Mouse (Mus musculus) heart, embryonic 10.5 days (tissue): Measurements from ENCODE around the gene Zfp112. TPM values are rescaled to one million over a fixed set of nuclear protein-coding genes. Genes with fewer than 3 reads are reported as not detected.
"Not testable (repeated sequence)": the region's sequence is repeated elsewhere in the genome, so short reads cannot be mapped to it uniquely, and the experiment has no call there.

ENCODE experiments used
- DNase-seq: peaks from one replicate; pipeline ENCODE4 v3.0.0-alpha.2; 2017; ENCODE audit warnings: low spot score
- H3K27ac ChIP-seq: fragments of 300-500 bp; sonication (generic); 2 replicates; pipeline ENCODE4 v1.5.1; 2016; ENCODE audit warnings: mild to moderate bottlenecking
- H3K27me3 ChIP-seq: fragments of 300-500 bp; sonication (generic); 2 replicates; pipeline ENCODE4 v1.6.1; 2016; ENCODE audit warnings: mild to moderate bottlenecking; ENCODE audit not compliant: poor library complexity, insufficient read depth, severe bottlenecking
- H3K36me3 ChIP-seq: fragments of 300-500 bp; sonication (generic); 2 replicates; pipeline ENCODE4 v1.6.1; 2016; ENCODE audit warnings: mild to moderate bottlenecking, moderate library complexity
- H3K4me1 ChIP-seq: fragments of 300-500 bp; sonication (generic); 2 replicates; pipeline ENCODE4 v1.6.1; 2016; ENCODE audit warnings: mild to moderate bottlenecking
- H3K4me3 ChIP-seq: fragments of 300-500 bp; sonication (generic); 2 replicates; pipeline ENCODE4 v1.5.1; 2016; ENCODE audit warnings: mild to moderate bottlenecking, moderate library complexity
- H3K9me3 ChIP-seq: fragments of 300-500 bp; sonication (generic); 2 replicates; pipeline ENCODE4 v1.6.1; 2016; ENCODE audit warnings: mild to moderate bottlenecking, moderate library complexity
- WGBS: fragments of 180-500 bp; shearing (Covaris S2); methylation state at CpG from one replicate; pipeline ENCODE4 v1.1.7; 2016; 5-methylcytosine and 5-hydroxymethylcytosine counted together
- polyA plus RNA-seq: library from polyadenylated mRNA; unstranded; fragments of >200 nt; fragmentation: Nextera tagmentation; extraction: Ambion mirVana; gene quantifications from 2 replicates; pipeline ENCODE4 v1.2.1, GENCODE M21; 2016

Zfp112 gene
- polyA plus RNA-seq = 4.6 and 5.0 TPM in 2 replicates

DNA sequence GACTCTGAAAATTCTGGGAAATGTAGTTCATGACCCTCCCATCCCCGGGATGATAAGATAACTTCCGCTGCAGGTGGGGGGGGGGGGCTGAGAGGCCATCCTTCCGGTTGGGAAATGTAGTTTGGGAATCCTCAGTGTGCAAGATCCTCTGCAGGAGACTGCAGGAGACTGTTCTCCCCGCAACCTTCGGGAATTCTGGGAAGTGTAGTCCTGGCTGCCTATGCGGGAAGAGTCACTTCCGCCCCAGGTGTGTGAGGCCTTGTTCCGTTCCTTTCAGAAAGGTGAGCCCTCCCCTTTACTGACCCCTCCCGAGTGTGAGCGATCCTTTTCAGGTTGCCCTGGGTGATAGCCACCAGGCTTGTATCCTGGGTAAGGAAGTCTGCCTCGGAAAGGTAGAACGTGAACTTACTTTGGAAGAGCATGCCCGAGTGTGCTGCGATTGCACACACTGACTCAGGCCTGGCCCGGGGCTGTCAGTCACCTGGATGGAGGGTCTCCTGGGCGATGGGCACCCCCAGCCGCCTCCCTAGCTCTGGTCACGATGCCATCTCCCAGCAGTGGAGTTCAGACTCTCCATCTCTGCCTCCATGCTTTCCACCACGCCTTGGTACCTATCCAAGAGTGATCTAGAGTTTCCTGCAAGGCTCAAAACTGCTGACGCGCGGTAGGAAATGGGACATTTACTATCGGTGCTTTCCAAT lies at the start of gene Zfp112:
Gene Zfp112, plus strand, starts transcription at position 159 of the 701 bp plus-strand sequence.
- H3K4me3 ChIP-seq = peak within 1 kb of the TSS; percentile 74
- H3K36me3 ChIP-seq = peaks cover 25% of the 10 kb centered on the region
- H3K27me3 ChIP-seq = no peaks in the 10 kb centered on the region
- 3% methylated on average over 23 of the region's 23 CpGs for WGBS
- DNase-seq = peak; percentile 95
- H3K27ac ChIP-seq = peak within 1 kb of the TSS; percentile 88
- peaks cover 14% of the 10 kb centered on the region for H3K9me3 ChIP-seq
- H3K4me1 ChIP-seq = peaks cover 8% of the 10 kb centered on the region

DNA sequence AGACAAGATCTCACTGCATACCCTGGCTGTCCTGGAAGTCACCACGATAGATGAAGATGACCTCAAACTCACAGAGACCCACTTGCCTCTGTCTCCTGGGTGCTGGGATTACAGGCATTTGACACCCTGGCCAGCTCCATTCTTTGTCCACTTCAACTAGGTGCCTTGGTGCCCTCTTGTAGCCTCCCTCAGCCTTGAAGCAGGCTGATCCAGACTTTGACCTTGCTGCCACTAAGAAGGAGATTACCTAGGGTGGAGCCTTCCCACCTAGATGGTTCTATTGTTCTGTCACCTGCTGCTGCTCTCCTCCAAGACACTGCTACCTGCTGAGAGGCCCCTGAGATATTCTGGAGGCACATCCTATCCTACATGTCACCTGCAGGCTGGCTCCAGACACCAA lies 37.7 kb upstream of the Zfp112 start:
- H3K4me1 ChIP-seq, H3K27me3 ChIP-seq, H3K4me3 ChIP-seq, H3K36me3 ChIP-seq, H3K27ac ChIP-seq, DNase-seq, H3K9me3 ChIP-seq: not testable (repeated sequence)
- 33% methylated on average over 1 of the region's 1 CpGs for WGBS

DNA sequence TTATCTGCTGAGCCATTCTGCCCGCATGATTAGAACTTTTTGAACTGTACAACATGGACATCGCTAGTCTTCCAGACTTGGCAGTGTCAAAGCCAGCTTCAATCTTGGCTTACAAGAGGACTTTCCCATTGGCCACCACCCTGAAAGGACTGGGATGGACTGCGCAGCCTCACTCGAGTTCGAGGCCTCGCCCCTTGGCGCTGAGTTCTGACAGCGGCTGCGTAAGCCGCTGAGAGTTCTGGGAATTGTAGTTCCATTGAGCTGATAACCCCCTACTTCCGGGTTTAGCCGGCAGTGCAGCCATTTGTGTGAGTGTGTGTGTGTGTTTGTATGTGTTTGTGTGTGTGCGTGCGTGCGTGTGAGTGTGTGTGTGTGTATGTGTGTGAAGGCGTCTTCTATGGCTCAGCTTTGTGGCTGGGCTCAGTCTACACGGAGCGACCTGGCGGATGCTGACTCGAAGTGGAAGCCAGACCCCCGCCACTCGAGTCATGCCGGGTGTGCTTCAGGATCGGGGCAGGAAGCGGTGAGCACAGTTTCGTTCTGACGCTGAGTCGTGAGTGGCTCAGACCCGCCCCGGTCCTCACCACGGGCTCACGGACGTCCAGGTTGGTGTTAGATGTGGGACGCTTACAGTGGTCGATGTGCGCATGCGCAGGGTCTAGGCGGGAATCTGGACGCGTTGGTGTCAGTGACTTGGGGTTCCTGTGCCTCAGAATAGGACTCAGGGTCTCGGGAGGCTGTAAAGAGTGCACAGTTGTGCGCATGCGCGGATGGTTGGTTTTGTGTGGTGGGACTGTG lies 30.3 kb upstream of the Zfp112 start, which contains the start of gene Zfp180:
Gene Zfp180, plus strand, starts transcription at position 291 of the 798 bp plus-strand sequence.
- no peaks in the 10 kb centered on the region for H3K27me3 ChIP-seq
- WGBS = 21% methylated on average over 44 of the region's 44 CpGs
- H3K4me1 ChIP-seq = peaks cover 11% of the 10 kb centered on the region
- peak; percentile 98 for DNase-seq
- peaks cover 18% of the 10 kb centered on the region for H3K36me3 ChIP-seq
- H3K27ac ChIP-seq = peak within 1 kb of the TSS; percentile 81
- peaks cover 4% of the 10 kb centered on the region; the same call in 1 of the 2 replicates for H3K9me3 ChIP-seq
- H3K4me3 ChIP-seq = peak within 1 kb of the TSS; percentile 65

DNA sequence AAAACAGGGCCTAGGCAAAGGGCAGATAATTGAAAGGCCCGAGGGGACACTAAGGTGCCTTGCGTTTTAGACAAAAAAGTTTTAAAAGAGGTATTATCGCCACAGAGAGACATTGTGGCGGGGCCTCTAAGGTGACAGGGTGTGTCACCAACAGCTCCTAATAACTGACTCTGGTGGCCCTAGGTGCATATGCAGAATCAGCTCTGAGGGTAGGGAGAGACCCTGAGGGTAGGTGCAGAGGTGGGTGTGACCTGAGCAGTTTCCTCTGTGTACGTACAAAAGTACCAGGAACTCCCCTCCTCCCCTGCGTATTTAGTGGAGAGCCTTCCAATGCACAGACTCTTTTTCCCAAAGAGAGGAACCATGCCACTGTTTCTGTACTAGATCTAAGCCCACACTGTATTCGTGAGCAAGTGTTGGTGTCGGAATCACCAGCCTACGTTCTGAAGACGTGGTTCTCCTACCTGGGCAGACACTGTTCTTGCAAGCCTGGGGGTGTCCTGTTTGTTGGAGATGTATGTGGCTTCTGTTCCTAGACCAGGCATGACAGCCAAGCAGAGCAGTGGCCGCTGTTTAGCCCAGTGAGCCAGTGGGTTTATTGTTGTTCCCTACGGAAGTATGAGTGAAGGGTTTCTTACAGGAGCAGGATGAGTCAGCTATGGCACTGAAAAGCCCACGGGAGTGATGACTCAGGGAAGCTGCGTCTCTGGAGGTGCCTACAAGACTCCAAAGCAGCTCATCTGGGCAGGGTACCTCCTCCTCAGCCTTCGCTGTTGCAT lies 29.5 kb upstream of the Zfp112 start:
- DNase-seq = no peak
- Histone ChIP-seq H3K4me1 (peaks cover 11% of the 10 kb centered on the region), H3K4me3 (peak overlapping the region; percentile 65), H3K36me3 (peaks cover 27% of the 10 kb centered on the region), H3K9me3 (peaks cover 4% of the 10 kb centered on the region; the same call in 1 of the 2 replicates), H3K27ac (peak overlapping the region; percentile 81), H3K27me3 (no peaks in the 10 kb centered on the region)
- 53% methylated on average over 15 of the region's 15 CpGs for WGBS

DNA sequence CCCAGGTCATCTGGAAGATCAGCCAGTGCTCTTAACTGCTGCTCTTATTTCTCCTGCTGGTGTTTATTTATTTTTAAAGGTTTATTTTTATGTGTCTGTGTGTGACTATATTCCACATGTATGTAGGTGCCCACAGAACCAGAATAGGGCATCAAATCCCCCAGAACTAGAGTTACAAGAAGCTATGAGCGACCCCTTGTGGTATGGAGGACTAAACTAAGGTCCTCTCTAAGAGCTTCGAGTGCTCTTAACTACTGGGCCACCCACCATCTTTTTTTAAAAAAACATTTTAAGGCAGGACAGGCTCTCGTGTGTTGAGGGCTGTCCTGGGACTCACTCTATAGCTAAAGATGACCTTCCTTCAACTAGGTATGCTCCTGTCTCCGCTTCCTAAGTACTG lies 25.2 kb upstream of the Zfp112 start:
- Histone ChIP-seq H3K27me3 (no peaks in the 10 kb centered on the region), H3K4me3 (no peak overlapping the region), H3K4me1 (peaks cover 11% of the 10 kb centered on the region), H3K27ac (no peak overlapping the region), H3K36me3 (peaks cover 41% of the 10 kb centered on the region), H3K9me3 (peaks cover 2% of the 10 kb centered on the region; the same call in 1 of the 2 replicates)
- WGBS = 91% methylated on average over 4 of the region's 4 CpGs
- no peak for DNase-seq

DNA sequence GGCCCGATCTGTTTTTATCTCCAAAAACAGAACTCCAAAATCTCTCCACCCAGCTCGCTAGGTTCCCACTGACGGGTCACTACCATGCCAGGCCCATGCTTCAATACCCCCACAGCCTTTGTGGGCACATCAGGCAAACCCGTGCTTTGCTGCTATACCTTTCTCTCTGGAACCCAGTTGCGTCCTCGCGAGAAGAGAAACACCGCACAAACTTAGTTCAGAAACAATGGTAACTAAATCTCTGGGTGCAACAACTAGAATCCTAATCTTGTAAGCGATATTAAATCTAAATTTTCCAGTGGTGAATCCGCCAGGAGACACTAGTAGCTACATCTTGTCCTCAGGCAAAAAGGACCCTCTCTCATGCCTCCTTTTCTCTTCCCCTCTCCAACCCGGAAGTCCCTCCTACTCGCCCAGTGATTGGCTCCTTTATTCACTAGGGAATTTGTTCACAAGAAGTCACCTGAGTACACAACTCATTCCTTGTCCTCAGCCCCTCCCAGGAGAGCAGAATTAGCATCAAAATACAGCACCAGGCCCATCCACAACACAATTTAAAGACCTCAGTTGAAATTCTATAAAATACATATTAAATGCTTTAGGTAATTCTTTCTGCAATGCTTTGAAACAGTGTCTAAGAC lies 24.5 kb upstream of the Zfp112 start:
- Histone ChIP-seq H3K4me3 (no peak overlapping the region), H3K36me3 (peaks cover 44% of the 10 kb centered on the region), H3K9me3 (no peaks in the 10 kb centered on the region; the same call in 1 of the 2 replicates), H3K4me1 (peaks cover 9% of the 10 kb centered on the region), H3K27ac (no peak overlapping the region), H3K27me3 (no peaks in the 10 kb centered on the region)
- 96% methylated on average over 12 of the region's 12 CpGs for WGBS
- DNase-seq = no peak

DNA sequence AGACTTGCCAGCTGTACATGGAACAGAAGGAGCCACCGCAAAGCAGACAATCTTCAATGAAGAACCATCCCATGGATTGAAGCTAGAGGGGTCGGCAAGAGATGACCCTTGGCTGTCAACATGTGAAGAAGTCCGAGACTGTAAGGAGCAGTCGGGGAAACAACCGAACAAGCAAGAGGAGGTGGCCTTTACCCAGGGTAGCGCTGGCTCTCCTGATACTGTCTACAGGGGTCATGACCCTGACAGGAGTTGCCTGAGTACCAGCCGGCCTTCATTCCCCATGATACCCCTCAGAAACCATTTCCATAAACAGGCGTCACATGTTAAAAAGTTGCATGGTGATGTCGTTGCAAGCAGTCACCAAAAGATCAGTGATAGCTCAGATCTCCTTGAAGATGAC lies 7.7 kb upstream of the Zfp112 start:
- no peak overlapping the region for H3K27ac ChIP-seq
- peaks cover 88% of the 10 kb centered on the region for H3K9me3 ChIP-seq
- peak; percentile 70 for DNase-seq
- H3K27me3 ChIP-seq = no peaks in the 10 kb centered on the region
- peaks cover 100% of the 10 kb centered on the region for H3K36me3 ChIP-seq
- 93% methylated on average over 9 of the region's 9 CpGs for WGBS
- no peak overlapping the region for H3K4me3 ChIP-seq
- no peaks in the 10 kb centered on the region for H3K4me1 ChIP-seq

DNA sequence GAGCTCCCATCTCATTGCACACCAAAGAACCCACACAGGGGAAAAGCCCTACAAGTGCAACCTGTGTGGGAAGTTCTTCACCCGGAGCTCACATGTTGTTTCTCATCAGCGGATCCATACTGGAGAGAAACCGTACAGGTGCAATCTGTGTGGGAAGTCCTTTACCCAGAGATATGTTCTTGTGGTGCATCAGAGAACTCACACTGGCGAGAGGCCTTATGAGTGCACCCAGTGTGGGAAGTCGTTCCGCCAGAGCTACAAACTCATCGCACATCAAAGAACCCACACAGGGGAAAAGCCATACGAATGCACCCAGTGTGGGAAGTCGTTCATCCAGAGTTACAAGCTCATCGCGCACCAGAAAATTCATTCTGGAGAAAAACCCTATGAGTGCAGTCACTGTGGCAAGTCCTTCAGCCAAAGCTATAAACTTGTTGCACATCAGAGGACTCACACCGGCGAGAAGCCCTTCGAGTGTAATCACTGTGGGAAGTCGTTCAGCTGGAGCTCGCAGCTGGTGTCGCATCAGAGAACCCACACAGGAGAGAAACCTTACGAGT lies 6.9 kb upstream of the Zfp112 start:
- no peaks in the 10 kb centered on the region for H3K27me3 ChIP-seq
- H3K27ac ChIP-seq = no peak overlapping the region
- H3K9me3 ChIP-seq = peaks cover 80% of the 10 kb centered on the region
- 93% methylated on average over 18 of the region's 18 CpGs for WGBS
- no peaks in the 10 kb centered on the region for H3K4me1 ChIP-seq
- peak; percentile 73 for DNase-seq
- peaks cover 96% of the 10 kb centered on the region for H3K36me3 ChIP-seq
- H3K4me3 ChIP-seq = no peak overlapping the region

DNA sequence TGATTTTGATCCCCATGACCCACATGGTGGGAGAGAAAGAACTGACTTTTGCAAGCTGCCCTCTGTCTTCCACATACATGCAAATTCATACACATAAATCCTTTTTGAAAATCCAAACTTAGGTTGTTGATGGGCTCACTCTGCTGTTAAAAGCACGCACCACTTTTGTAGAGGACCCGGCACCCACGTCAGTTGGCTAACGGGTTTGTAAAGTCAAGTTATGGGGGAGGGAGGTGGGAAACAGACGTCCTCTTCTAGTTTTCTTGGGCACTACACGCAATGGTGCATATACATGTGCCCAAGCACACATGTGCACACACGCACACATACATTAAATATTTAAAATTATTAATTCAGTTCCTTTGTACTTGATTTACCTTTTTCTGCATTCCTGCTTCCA lies 1.3 kb upstream of the Zfp112 start:
- WGBS = 92% methylated on average over 7 of the region's 7 CpGs

DNA sequence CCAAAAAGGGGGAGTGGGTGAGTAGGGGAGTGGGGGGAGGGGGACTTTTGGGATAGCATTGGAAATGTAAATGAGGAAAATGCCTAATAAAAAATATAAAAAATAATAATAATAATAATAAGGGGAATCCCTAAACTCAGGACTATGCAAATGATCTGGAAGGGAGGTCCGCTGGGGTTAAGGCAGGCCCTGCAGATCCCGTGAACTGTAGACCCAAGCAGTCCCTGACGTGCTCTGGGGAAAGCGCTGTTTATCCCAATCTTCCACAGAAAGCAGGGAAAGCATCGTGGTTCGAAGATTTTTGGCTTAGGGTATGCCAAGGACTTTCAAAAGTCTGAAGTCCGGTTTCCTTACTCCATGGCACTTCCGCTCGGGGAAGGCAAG lies 350 bp upstream of the Zfp112 start:
- H3K4me3 ChIP-seq = peak overlapping the region; percentile 74
- peaks cover 20% of the 10 kb centered on the region for H3K9me3 ChIP-seq
- no peak for DNase-seq
- peak overlapping the region; percentile 88 for H3K27ac ChIP-seq
- peaks cover 30% of the 10 kb centered on the region for H3K36me3 ChIP-seq
- WGBS = 4% methylated on average over 9 of the region's 9 CpGs
- H3K4me1 ChIP-seq = peaks cover 8% of the 10 kb centered on the region
- no peaks in the 10 kb centered on the region for H3K27me3 ChIP-seq

More for the DNA sequence above, 1.3 kb upstream of the Zfp112 start:
- Histone ChIP-seq H3K4me3 (no peak overlapping the region), H3K4me1 (peaks cover 8% of the 10 kb centered on the region), H3K27me3 (no peaks in the 10 kb centered on the region), H3K9me3 (peaks cover 29% of the 10 kb centered on the region), H3K27ac (no peak overlapping the region), H3K36me3 (peaks cover 40% of the 10 kb centered on the region)
- no peak for DNase-seq

DNA sequence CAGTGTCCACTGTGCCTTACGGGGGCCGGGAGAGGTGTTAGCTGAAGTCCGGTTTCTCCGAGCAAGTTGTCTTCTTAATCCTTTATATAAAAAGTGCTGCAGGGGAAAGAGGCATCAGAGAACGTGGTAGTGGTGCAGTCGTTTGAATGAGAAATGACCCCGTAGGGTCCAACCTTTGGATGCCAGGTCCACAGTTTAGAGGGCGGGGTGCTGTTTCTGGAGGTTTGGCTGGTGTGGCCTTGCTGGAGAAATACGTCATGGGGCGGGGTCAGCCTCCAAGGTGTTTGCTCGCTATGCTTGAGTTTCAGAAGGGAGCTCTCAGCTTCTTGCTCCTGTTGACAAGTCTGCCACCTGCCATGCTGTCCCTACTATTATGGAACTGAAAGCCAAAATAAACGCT lies 887 bp downstream of the Zfp112 start:
- Histone ChIP-seq H3K27ac (peak overlapping the region; percentile 88; the same call in 1 of the 2 replicates), H3K36me3 (peaks cover 18% of the 10 kb centered on the region), H3K4me3 (peak overlapping the region; percentile 74), H3K9me3 (0 out of 2 replicates have a peak, but pooled peaks cover 9% of the 10 kb centered on the region), H3K27me3 (no peaks in the 10 kb centered on the region), H3K4me1 (peaks cover 8% of the 10 kb centered on the region)
- WGBS = 14% methylated on average over 12 of the region's 12 CpGs
- peak; percentile 83 for DNase-seq

DNA sequence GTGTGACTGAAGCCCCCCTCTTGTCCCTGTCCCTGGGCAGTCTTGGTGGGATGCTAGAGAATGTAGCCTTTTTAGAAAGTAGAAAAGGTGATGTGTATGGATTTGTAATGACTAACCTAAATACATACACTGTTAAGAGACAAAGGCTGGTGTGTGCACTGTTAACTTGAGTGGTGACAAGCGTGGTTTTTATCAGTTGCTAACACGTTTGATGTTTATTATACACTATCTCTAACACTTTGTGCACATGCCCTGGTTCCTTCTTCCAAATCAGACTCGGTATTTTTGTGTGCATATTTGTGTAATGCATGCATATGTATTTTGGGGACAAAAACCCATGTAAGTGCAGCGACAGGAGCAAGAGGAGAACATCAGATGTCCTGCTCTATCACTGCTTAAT lies 4.5 kb downstream of the Zfp112 start:
- DNase-seq = no peak
- no peaks in the 10 kb centered on the region for H3K9me3 ChIP-seq
- H3K4me3 ChIP-seq = no peak overlapping the region
- no peak overlapping the region for H3K27ac ChIP-seq
- H3K36me3 ChIP-seq = no peaks in the 10 kb centered on the region
- H3K4me1 ChIP-seq = peaks cover 8% of the 10 kb centered on the region
- WGBS = 71% methylated on average over 4 of the region's 4 CpGs
- no peaks in the 10 kb centered on the region for H3K27me3 ChIP-seq
